Mouse (Mus musculus) embryonic facial prominence, embryonic 11.5 days (tissue): ENCODE measurements around the gene Evx1. TPM values are rescaled to one million over a fixed set of nuclear protein-coding genes. Genes with fewer than 3 reads are reported as not detected.

Experiments used
- ATAC-seq: fragments of 200-750 bp; cut with Nextera tagmentation; replicated peaks from 2 replicates; pipeline ENCODE4 v1.8.0; 2017; ENCODE audit warnings: low read depth; ENCODE audit not compliant: insufficient number of reproducible peaks, low FRiP score, low TSS enrichment
- DNase-seq: peaks from one replicate; pipeline ENCODE4 v3.0.0-alpha.2; 2015; ENCODE audit warnings: low spot score
- H3K27ac ChIP-seq: fragments of 300-500 bp; sonication (generic); replicated peaks from 2 replicates; pipeline ENCODE4 v1.5.1; 2014; ENCODE audit warnings: mild to moderate bottlenecking, low read depth, low read length, control low read depth
- H3K27me3 ChIP-seq: fragments of 300-500 bp; sonication (generic); 2 replicates; pipeline ENCODE4 v1.6.1; 2014; ENCODE audit warnings: mild to moderate bottlenecking, low read length, moderate library complexity, mixed read lengths; ENCODE audit not compliant: control insufficient read depth, insufficient read depth
- H3K36me3 ChIP-seq: fragments of 300-500 bp; sonication (generic); replicated peaks from 2 replicates; pipeline ENCODE4 v1.6.1; 2014; ENCODE audit warnings: low read depth, mild to moderate bottlenecking, low read length, moderate library complexity, mixed read lengths; ENCODE audit not compliant: control insufficient read depth, insufficient read depth
- H3K4me1 ChIP-seq: fragments of 300-500 bp; sonication (generic); 2 replicates; pipeline ENCODE4 v1.6.1; 2014; ENCODE audit warnings: low read length, mixed read lengths; ENCODE audit not compliant: control insufficient read depth, insufficient read depth
- H3K4me2 ChIP-seq: fragments of 300-500 bp; sonication (generic); 2 replicates; pipeline ENCODE4 v1.6.1; 2014; ENCODE audit warnings: low read depth, mild to moderate bottlenecking, control low read depth, low read length, moderate library complexity
- H3K4me3 ChIP-seq: fragments of 300-500 bp; sonication (generic); 2 replicates; pipeline ENCODE4 v1.5.1; 2014; ENCODE audit warnings: low read depth, low read length, control low read depth
- H3K9ac ChIP-seq: fragments of 300-500 bp; sonication (generic); replicated peaks from 2 replicates; pipeline ENCODE4 v1.6.1; 2014; ENCODE audit warnings: mild to moderate bottlenecking, control low read depth, low read length
- H3K9me3 ChIP-seq: fragments of 300-500 bp; sonication (generic); replicated peaks from 2 replicates; pipeline ENCODE4 v1.6.1; 2016; ENCODE audit warnings: mild to moderate bottlenecking, low read length, inconsistent platforms, mixed read lengths; ENCODE audit not compliant: control insufficient read depth
- WGBS: fragments of 180-500 bp; shearing (Covaris S2); extraction: QIAGEN DNeasy Blood & Tissue Kit; methylation state at CpG from one replicate; pipeline ENCODE4 v1.1.7; 2014; 5-methylcytosine and 5-hydroxymethylcytosine counted together
- polyA plus RNA-seq: library from polyadenylated mRNA; unstranded; fragments of >200 nt; fragmentation: Nextera tagmentation; extraction: Ambion mirVana; gene quantifications from 2 replicates; pipeline ENCODE4 v1.2.1, GENCODE M21; 2014

Evx1 gene
- polyA plus RNA-seq, result 0.22 and 0.67 TPM in 2 replicates

DNA sequence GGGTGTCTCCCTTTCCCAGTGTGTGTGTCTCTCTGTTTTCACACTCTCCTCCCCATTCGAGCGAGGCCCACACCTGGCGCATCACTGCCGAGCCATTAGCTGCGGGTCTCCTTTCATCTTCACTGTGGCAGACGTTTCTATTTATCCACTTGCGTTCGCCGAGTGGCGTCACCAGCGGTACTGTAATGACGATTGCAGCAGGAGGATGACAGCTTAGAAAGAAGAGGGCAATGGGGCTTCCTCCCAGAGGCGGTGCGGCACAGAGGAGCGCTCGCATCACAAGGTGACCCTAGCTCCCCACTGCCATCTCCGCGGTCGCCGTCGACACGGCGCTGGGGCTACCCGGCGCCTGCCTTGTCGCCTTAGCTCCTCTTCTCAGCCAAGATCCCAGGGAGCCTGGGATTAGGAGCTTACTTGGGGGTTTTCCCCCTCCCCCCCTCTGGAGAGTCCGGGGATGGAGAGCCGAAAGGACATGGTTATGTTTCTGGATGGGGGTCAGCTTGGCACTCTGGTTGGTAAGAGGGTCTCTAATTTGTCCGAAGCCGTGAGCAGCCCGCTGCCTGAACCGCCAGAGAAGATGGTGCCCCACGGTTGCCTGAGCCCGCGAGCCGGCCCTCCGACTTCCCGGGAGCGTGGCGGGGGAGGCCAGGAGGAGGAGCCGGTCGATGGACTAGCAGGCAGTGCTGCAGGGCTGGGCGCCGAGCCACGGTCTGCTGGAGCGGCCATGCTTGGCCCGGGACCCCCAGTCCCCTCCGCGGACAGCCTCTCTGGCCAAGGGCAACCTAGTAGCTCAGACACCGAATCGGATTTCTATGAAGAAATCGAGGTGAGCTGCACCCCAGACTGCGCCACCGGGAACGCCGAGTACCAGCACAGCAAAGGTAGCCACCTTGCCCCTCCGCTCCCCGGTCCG lies at the start of gene Evx1:
TSS of gene Evx1 (plus strand) at position 108 of the 913 bp plus-strand sequence.
- Histone ChIP-seq H3K4me1 (peaks cover 6% of the 10 kb centered on the region; the same call in 1 of the 2 replicates), H3K9me3 (no peaks in the 10 kb centered on the region), H3K4me2 (peak within 1 kb of the TSS; percentile 13; the same call in 1 of the 2 replicates), H3K27me3 (peaks cover 95% of the 10 kb centered on the region), H3K9ac (no peak within 1 kb of the TSS), H3K27ac (no peak within 1 kb of the TSS), H3K36me3 (no peaks in the 10 kb centered on the region), H3K4me3 (peak within 1 kb of the TSS; percentile 5; the same call in 1 of the 2 replicates)
- ATAC-seq (no peak), DNase-seq (no peak)
- WGBS, result under 1% methylated on average over 57 of the region's 59 CpGs

DNA sequence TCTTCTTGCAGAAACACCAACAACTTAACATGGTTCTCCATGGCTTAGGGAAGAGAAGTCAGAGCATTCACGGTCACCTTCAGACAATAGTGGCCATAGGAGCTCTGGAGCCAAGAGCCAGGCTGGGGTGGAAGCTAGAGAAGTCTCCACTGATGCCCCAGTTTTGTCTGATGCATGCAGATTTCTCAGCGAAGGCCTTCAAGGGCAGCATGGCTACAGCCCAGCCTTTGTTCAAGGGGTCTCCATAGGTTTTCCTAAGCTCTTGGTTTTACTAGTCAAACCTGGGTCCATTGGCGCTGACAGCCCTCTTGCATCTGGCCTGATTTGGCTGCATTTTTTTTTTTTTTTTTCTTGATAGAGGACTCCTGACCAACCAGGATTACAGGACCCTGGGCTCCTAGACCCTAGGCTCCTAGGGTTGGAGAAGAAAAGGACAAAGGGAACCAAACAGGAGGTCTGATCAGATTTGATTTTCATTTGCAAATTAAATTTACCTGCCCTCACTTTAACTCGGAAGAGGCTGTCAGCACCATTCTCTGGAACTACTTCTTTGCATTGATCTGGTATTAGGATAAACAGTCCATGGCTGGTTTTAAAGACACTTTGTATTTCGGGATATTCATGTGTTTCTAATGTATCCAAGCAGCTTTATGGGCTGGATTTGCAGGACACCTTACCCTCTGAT lies 49.0 kb upstream of the Evx1 start:
- ATAC-seq (no peak), DNase-seq (no peak)
- Histone ChIP-seq H3K27ac (no peak overlapping the region), H3K27me3 (peaks cover 84% of the 10 kb centered on the region), H3K9me3 (no peaks in the 10 kb centered on the region), H3K36me3 (no peaks in the 10 kb centered on the region), H3K4me1 (peaks cover 5% of the 10 kb centered on the region; the same call in 1 of the 2 replicates), H3K4me2 (no peak overlapping the region), H3K4me3 (no peak overlapping the region), H3K9ac (no peak overlapping the region)
- 0% methylated on average over 5 of the region's 5 CpGs for WGBS

GRCm38 (mm10) chr6:52265306-52265912 lies 47.9 kb upstream of the Evx1 start:
- ATAC-seq (no peak), DNase-seq (peak; percentile 19)
- no peak overlapping the region for H3K9ac ChIP-seq
- peaks cover 5% of the 10 kb centered on the region; the same call in 1 of the 2 replicates for H3K4me1 ChIP-seq
- no peaks in the 10 kb centered on the region for H3K36me3 ChIP-seq
- no peak overlapping the region for H3K4me2 ChIP-seq
- peaks cover 82% of the 10 kb centered on the region for H3K27me3 ChIP-seq
- no peak overlapping the region for H3K27ac ChIP-seq
- 2% methylated on average over 18 of the region's 18 CpGs for WGBS
- H3K4me3 ChIP-seq, result no peak overlapping the region
- H3K9me3 ChIP-seq, result no peaks in the 10 kb centered on the region

DNA sequence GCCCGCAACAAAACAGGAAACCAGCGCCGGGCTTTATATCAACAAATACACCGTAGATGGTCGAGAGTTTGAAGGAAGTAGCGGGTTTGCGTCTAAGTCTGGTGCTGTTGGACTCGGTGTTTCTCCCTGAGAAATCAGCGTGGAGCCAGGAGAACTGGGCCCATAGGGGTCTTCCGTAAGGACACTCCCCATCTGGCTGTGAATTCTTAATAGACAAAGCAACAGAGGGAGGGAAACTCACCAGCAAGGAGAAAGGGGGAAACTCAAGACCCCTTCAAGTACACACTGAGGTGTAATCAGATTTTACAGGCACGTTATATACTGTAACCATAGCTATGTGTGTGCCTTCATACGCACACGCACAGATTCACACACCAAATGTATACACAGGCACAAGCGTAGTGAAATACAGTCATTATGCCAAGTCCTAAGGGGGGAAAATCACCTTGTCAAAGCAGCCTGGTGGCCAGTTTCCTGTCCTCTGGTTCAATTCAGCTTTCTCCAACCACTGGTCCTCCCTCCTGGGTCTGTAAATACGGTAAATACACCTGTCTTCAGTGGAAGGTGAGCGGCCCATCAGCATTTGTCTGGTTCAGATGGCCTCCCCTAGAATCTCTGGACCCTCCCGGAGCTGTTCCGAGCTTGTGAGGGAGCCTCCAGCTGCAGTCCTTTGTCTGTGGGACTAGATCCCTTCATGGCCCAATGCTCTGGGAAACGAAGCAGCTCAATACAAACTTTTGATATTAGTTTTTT lies 47.2 kb upstream of the Evx1 start:
- Histone ChIP-seq H3K36me3 (no peaks in the 10 kb centered on the region), H3K4me1 (no peaks in the 10 kb centered on the region), H3K27me3 (peaks cover 83% of the 10 kb centered on the region), H3K9me3 (no peaks in the 10 kb centered on the region), H3K27ac (no peak overlapping the region), H3K4me2 (no peak overlapping the region), H3K9ac (no peak overlapping the region), H3K4me3 (no peak overlapping the region)
- WGBS, result under 1% methylated on average over 19 of the region's 19 CpGs
- no peak for ATAC-seq
- peak; percentile 23 for DNase-seq

DNA sequence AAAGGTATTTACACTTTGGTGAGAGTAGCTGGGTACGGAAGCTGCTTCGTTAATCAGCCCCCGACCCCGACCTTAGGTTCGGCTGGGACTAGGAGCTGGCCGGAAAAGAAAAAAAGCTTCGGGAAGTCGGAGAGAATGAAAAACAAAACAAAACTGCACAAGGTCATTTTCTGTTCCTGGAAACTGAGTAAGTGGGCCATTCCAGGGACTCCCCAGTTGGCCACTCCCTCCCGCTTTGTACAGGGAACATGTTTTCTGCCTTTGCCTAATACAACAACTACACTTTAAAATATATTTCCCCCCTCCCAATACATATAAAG lies 46.7 kb upstream of the Evx1 start:
- no peak for ATAC-seq
- 2% methylated on average over 9 of the region's 9 CpGs for WGBS
- Histone ChIP-seq H3K4me1 (no peaks in the 10 kb centered on the region), H3K27me3 (peaks cover 85% of the 10 kb centered on the region), H3K4me2 (no peak overlapping the region), H3K27ac (no peak overlapping the region), H3K4me3 (no peak overlapping the region), H3K9ac (no peak overlapping the region), H3K9me3 (no peaks in the 10 kb centered on the region), H3K36me3 (no peaks in the 10 kb centered on the region)
- DNase-seq, result no peak

DNA sequence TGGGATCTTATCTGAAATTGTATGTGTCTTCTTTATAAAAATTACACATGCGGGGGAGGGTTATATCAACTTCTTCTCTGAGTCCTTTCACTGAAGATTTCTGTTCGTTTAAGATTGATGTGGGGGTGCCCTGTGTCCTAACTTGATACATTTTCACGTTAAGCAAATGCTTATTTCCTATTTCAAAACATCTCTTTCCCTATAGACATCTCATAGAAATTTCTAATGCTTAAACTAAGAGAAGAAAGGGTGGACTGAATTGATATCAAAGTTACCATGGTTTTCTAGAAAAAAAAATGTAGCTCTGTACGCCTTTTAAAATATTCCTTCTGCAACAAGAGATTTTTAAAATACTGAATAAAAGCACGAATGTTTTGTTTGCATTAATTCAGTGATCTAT lies 46.1 kb upstream of the Evx1 start:
- Histone ChIP-seq H3K4me1 (no peaks in the 10 kb centered on the region), H3K4me2 (no peak overlapping the region), H3K27me3 (peaks cover 83% of the 10 kb centered on the region), H3K9ac (no peak overlapping the region), H3K36me3 (no peaks in the 10 kb centered on the region), H3K4me3 (no peak overlapping the region), H3K9me3 (no peaks in the 10 kb centered on the region), H3K27ac (no peak overlapping the region)
- WGBS, result 13% methylated on average over 5 of the region's 5 CpGs
- ATAC-seq (no peak), DNase-seq (no peak)

- WGBS, result 3% methylated on average over 3 of the region's 3 CpGs
- no peak for DNase-seq
- Histone ChIP-seq H3K9me3 (no peaks in the 10 kb centered on the region), H3K27me3 (peaks cover 83% of the 10 kb centered on the region), H3K4me1 (no peaks in the 10 kb centered on the region), H3K4me3 (no peak overlapping the region), H3K9ac (no peak overlapping the region), H3K36me3 (no peaks in the 10 kb centered on the region), H3K27ac (no peak overlapping the region), H3K4me2 (no peak overlapping the region)
- no peak for ATAC-seq
Measured at GRCm38 (mm10) chr6:52267691-52268090, 45.6 kb upstream of the Evx1 start.
